Mouse (Mus musculus): Measurements from ENCODE around the gene Dpp9. TPM values are rescaled to one million over a fixed set of nuclear protein-coding genes. Genes with fewer than 3 reads are reported as not detected.

The Dpp9 gene
- polyA plus RNA-seq, 1 experiment: 37.1 TPM

GRCm38 (mm10) chr17:56206276-56206884 lies 12.3 kb downstream of the Dpp9 start:
- Histone ChIP-seq H3K36me3 (ENCODE audit: control insufficient read depth, insufficient read depth) (peaks cover 5% of the 10 kb centered on the region), H3K79me2 (ENCODE audit: control insufficient read depth, insufficient read depth) (no peaks in the 10 kb centered on the region), H3ac (ENCODE audit: control insufficient read depth, insufficient read length) (no peak overlapping the region), H3K4me3 (no peak overlapping the region), H3K4me2 (ENCODE audit: low read depth) (no peak overlapping the region), H3K27me3 (ENCODE audit: control insufficient read depth, insufficient read depth, insufficient read length) (no peaks in the 10 kb centered on the region)
- TF ChIP-seq SRF (IDR thresholded peaks at IDR 0.05; ENCODE audit: control insufficient read depth, insufficient read length, low read depth) (no peak), TCF3 (IDR thresholded peaks at IDR 0.05; ENCODE audit: insufficient read length, low read depth) (no peak), MAX (IDR thresholded peaks at IDR 0.05; ENCODE audit: low read depth) (no peak), MYOD1 (IDR thresholded peaks at IDR 0.05; ENCODE audit: control insufficient read depth in 1 of 3, insufficient read length in 2 of 3, low read depth in 2 of 3) (no peak), USF1 (IDR thresholded peaks at IDR 0.05; ENCODE audit: low read depth) (no peak), E2F4 (IDR thresholded peaks at IDR 0.05; ENCODE audit: insufficient read depth) (no peak), POLR2A (IDR thresholded peaks at IDR 0.05; ENCODE audit: insufficient read length, low read depth) (no peak), CEBPB (IDR thresholded peaks at IDR 0.05; ENCODE audit: insufficient read depth, poor library complexity, severe bottlenecking) (no peak), MYOG (IDR thresholded peaks at IDR 0.05; ENCODE audit: control insufficient read depth in 1 of 3, insufficient read depth in 1 of 3, insufficient read length in 2 of 3, low read depth in 2 of 3) (no peak)

GRCm38 (mm10) chr17:56203729-56204128 lies 15.0 kb downstream of the Dpp9 start:
- H3K36me3 ChIP-seq (ENCODE audit: control insufficient read depth, insufficient read depth): peaks cover 5% of the 10 kb centered on the region
- no peak overlapping the region for H3K4me2 ChIP-seq (ENCODE audit: low read depth)
- H3K4me3 ChIP-seq: no peak overlapping the region
- no peak overlapping the region for H3ac ChIP-seq (ENCODE audit: control insufficient read depth, insufficient read length)
- no peaks in the 10 kb centered on the region for H3K79me2 ChIP-seq (ENCODE audit: control insufficient read depth, insufficient read depth)
- H3K27me3 ChIP-seq (ENCODE audit: control insufficient read depth, insufficient read depth, insufficient read length): no peaks in the 10 kb centered on the region
- TF ChIP-seq MYOG (IDR thresholded peaks at IDR 0.05; ENCODE audit: control insufficient read depth in 1 of 3, insufficient read depth in 1 of 3, insufficient read length in 2 of 3, low read depth in 2 of 3) (peak in 1 of 3 experiments; percentile 27), POLR2A (IDR thresholded peaks at IDR 0.05; ENCODE audit: insufficient read length, low read depth) (no peak), E2F4 (IDR thresholded peaks at IDR 0.05; ENCODE audit: insufficient read depth) (no peak), TCF3 (IDR thresholded peaks at IDR 0.05; ENCODE audit: insufficient read length, low read depth) (no peak), MYOD1 (IDR thresholded peaks at IDR 0.05; ENCODE audit: control insufficient read depth in 1 of 3, insufficient read length in 2 of 3, low read depth in 2 of 3) (peak in 2 of 3 experiments; percentile 33 to 34), MAX (IDR thresholded peaks at IDR 0.05; ENCODE audit: low read depth) (no peak)

- H3K4me3 ChIP-seq: no peak overlapping the region
- no peaks in the 10 kb centered on the region for H3K36me3 ChIP-seq (ENCODE audit: control insufficient read depth, insufficient read depth)
- no peaks in the 10 kb centered on the region for H3K27me3 ChIP-seq (ENCODE audit: control insufficient read depth, insufficient read depth, insufficient read length)
- no peak for TF ChIP-seq USF1 (IDR thresholded peaks at IDR 0.05; ENCODE audit: low read depth)
- TF ChIP-seq CEBPB (IDR thresholded peaks at IDR 0.05; ENCODE audit: insufficient read depth, poor library complexity, severe bottlenecking): no peak
- no peak overlapping the region for H3K4me2 ChIP-seq (ENCODE audit: low read depth)
- H3ac ChIP-seq (ENCODE audit: control insufficient read depth, insufficient read length): no peak overlapping the region
- no peaks in the 10 kb centered on the region for H3K79me2 ChIP-seq (ENCODE audit: control insufficient read depth, insufficient read depth)
These were observed 16.2 kb downstream of the Dpp9 start for GRCm38 (mm10) chr17:56202476-56202875.

DNA sequence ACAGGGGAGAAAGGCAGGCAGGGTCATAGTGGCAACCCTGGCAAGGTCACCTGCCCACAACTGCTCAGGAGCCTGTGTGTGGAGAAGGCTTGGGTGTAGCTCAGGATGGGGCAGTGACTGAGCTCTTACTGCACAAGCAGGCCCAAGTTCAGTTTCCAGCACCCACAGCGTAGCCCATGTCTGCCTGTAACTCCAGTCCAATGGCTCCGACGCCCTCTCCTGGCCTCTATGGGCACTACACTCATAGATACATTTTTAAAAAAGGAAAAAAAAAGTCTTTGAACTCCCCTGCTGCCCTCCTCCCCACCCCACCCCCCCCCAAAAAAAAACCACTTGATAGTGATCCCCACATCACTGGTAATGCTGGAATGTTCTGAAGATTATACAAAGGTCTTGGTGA lies 17.1 kb downstream of the Dpp9 start:
- no peaks in the 10 kb centered on the region for H3K27me3 ChIP-seq (ENCODE audit: control insufficient read depth, insufficient read depth, insufficient read length)
- no peaks in the 10 kb centered on the region for H3K36me3 ChIP-seq (ENCODE audit: control insufficient read depth, insufficient read depth)
- no peak for TF ChIP-seq USF1 (IDR thresholded peaks at IDR 0.05; ENCODE audit: low read depth)
- TF ChIP-seq TCF12 (IDR thresholded peaks at IDR 0.05; ENCODE audit: insufficient read depth, poor library complexity, severe bottlenecking): no peak
- TF ChIP-seq MAX (IDR thresholded peaks at IDR 0.05; ENCODE audit: low read depth): no peak
- TF ChIP-seq CEBPB (IDR thresholded peaks at IDR 0.05; ENCODE audit: insufficient read depth, poor library complexity, severe bottlenecking): no peak
- TF ChIP-seq POLR2AphosphoS2 (IDR thresholded peaks at IDR 0.05; ENCODE audit: insufficient read length, low read depth): no peak
- no peak for TF ChIP-seq SRF (IDR thresholded peaks at IDR 0.05; ENCODE audit: control insufficient read depth, insufficient read length, low read depth)
- no peak overlapping the region for H3K4me3 ChIP-seq
- H3ac ChIP-seq (ENCODE audit: control insufficient read depth, insufficient read length): no peak overlapping the region
- no peak overlapping the region for H3K4me2 ChIP-seq (ENCODE audit: low read depth)
- H3K79me2 ChIP-seq (ENCODE audit: control insufficient read depth, insufficient read depth): no peaks in the 10 kb centered on the region

DNA sequence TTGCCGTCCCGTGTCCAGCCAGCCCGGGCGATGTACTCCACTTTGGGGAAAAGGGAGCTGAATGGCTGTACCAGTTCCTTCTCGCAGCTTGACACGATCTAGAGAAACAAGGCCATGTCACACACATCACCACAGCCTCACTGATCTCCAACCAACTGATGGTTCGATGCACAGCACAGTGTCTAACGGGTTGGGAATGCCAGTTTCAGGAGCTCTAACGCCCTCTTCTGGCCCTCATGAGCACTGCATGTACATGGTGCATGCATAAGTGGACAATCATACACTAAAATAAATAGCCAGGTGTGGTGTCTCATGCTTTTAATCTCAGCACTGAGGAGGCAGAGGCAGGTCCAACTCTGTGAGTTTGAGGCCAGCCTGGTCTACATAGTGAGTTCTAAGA lies 18.1 kb downstream of the Dpp9 start:
- Histone ChIP-seq H3K79me2 (ENCODE audit: control insufficient read depth, insufficient read depth) (no peaks in the 10 kb centered on the region), H3K27me3 (ENCODE audit: control insufficient read depth, insufficient read depth, insufficient read length) (no peaks in the 10 kb centered on the region), H3K36me3 (ENCODE audit: control insufficient read depth, insufficient read depth) (no peaks in the 10 kb centered on the region), H3ac (ENCODE audit: control insufficient read depth, insufficient read length) (no peak overlapping the region), H3K4me2 (ENCODE audit: low read depth) (no peak overlapping the region), H3K4me3 (no peak overlapping the region)
- TF ChIP-seq E2F4 (IDR thresholded peaks at IDR 0.05; ENCODE audit: insufficient read depth): no peak
- TF ChIP-seq MYOG (IDR thresholded peaks at IDR 0.05; ENCODE audit: control insufficient read depth in 1 of 3, insufficient read depth in 1 of 3, insufficient read length in 2 of 3, low read depth in 2 of 3): no peak

DNA sequence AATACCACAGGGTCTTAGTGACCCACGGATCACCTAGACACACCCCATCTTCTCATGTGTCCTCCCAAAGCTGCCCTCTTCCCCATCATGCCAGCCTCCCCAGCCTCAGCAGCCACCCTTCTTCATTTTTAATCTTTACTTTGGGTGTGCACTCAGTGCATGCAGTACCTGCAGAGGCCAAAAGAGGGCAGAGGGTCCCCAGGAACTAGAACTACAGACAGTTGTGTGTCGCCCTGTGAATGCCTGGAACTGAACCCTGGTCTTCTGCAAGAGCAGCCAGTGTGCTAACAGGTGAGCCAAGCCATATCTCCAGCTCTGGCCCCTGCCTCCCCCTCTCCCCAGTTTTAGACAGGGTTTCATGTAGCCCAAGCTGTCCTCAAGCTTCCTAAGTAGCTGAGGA lies 21.8 kb downstream of the Dpp9 start:
- no peak overlapping the region for H3ac ChIP-seq (ENCODE audit: control insufficient read depth, insufficient read length)
- TF ChIP-seq TCF12 (IDR thresholded peaks at IDR 0.05; ENCODE audit: insufficient read depth, poor library complexity, severe bottlenecking): no peak
- no peak for TF ChIP-seq MYOG (IDR thresholded peaks at IDR 0.05; ENCODE audit: control insufficient read depth in 1 of 3, insufficient read depth in 1 of 3, insufficient read length in 2 of 3, low read depth in 2 of 3)
- TF ChIP-seq TCF3 (IDR thresholded peaks at IDR 0.05; ENCODE audit: insufficient read length, low read depth): no peak
- no peak for TF ChIP-seq USF1 (IDR thresholded peaks at IDR 0.05; ENCODE audit: low read depth)
- no peak for TF ChIP-seq E2F4 (IDR thresholded peaks at IDR 0.05; ENCODE audit: insufficient read depth)
- no peak for TF ChIP-seq POLR2AphosphoS2 (IDR thresholded peaks at IDR 0.05; ENCODE audit: insufficient read length, low read depth)
- no peak for TF ChIP-seq POLR2A (IDR thresholded peaks at IDR 0.05; ENCODE audit: insufficient read length, low read depth)
- TF ChIP-seq CEBPB (IDR thresholded peaks at IDR 0.05; ENCODE audit: insufficient read depth, poor library complexity, severe bottlenecking): no peak
- no peak for TF ChIP-seq MAX (IDR thresholded peaks at IDR 0.05; ENCODE audit: low read depth)
- TF ChIP-seq REST (IDR thresholded peaks at IDR 0.05; ENCODE audit: insufficient read depth, insufficient read length): no peak
- TF ChIP-seq MYOD1 (IDR thresholded peaks at IDR 0.05; ENCODE audit: control insufficient read depth in 1 of 3, insufficient read length in 2 of 3, low read depth in 2 of 3): no peak
- no peak for TF ChIP-seq SRF (IDR thresholded peaks at IDR 0.05; ENCODE audit: control insufficient read depth, insufficient read length, low read depth)
- H3K27me3 ChIP-seq (ENCODE audit: control insufficient read depth, insufficient read depth, insufficient read length): no peaks in the 10 kb centered on the region
- H3K36me3 ChIP-seq (ENCODE audit: control insufficient read depth, insufficient read depth): peaks cover 8% of the 10 kb centered on the region
- H3K4me2 ChIP-seq (ENCODE audit: low read depth): no peak overlapping the region
- H3K4me3 ChIP-seq: no peak overlapping the region
- H3K79me2 ChIP-seq (ENCODE audit: control insufficient read depth, insufficient read depth): no peaks in the 10 kb centered on the region
